Mouse (Mus musculus): ENCODE measurements around the gene Btbd2.

Gene Btbd2

GRCm38 (mm10) chr10:80686617-80687016 is 29.7 kb upstream of the Btbd2 start:
- no peak for DNase-seq

- no peak for DNase-seq
Measured at GRCm38 (mm10) chr10:80684984-80685383, 28.1 kb upstream of the Btbd2 start.

- no peak for DNase-seq
Measured at GRCm38 (mm10) chr10:80684214-80684613, 27.3 kb upstream of the Btbd2 start.

GRCm38 (mm10) chr10:80683647-80684046 is 26.8 kb upstream of the Btbd2 start:
- DNase-seq, result no peak

GRCm38 (mm10) chr10:80682003-80682402 is 25.1 kb upstream of the Btbd2 start:
- DNase-seq, result no peak

- DNase-seq, result peak; percentile 46
Measured at GRCm38 (mm10) chr10:80680260-80680696, 23.4 kb upstream of the Btbd2 start.

- peak; percentile 65 for DNase-seq
Measured at GRCm38 (mm10) chr10:80679556-80680259, 22.8 kb upstream of the Btbd2 start.

GRCm38 (mm10) chr10:80678601-80679377 is 21.9 kb upstream of the Btbd2 start:
- DNase-seq, result peak; percentile 49

GRCm38 (mm10) chr10:80677942-80678436 is 21.1 kb upstream of the Btbd2 start, which contains the start of gene Mknk2:
TSS of gene Mknk2 (minus strand) at chr10:80678112.
- peak; percentile 92 for DNase-seq

- DNase-seq, result peak; percentile 49
Measured at GRCm38 (mm10) chr10:80677128-80677875, 20.4 kb upstream of the Btbd2 start.

GRCm38 (mm10) chr10:80676198-80676928 is 19.5 kb upstream of the Btbd2 start:
- DNase-seq, result peak; percentile 100

- DNase-seq, result peak; percentile 78
Measured at GRCm38 (mm10) chr10:80675405-80676197, 18.7 kb upstream of the Btbd2 start.

GRCm38 (mm10) chr10:80674851-80675404 is 18.1 kb upstream of the Btbd2 start:
- peak; percentile 56 for DNase-seq

GRCm38 (mm10) chr10:80674161-80674711 is 17.4 kb upstream of the Btbd2 start:
- peak; percentile 78 for DNase-seq

GRCm38 (mm10) chr10:80673690-80674089 is 16.8 kb upstream of the Btbd2 start:
- DNase-seq, result no peak

GRCm38 (mm10) chr10:80671936-80672690 is 15.2 kb upstream of the Btbd2 start:
- DNase-seq, result peak; percentile 42

GRCm38 (mm10) chr10:80671251-80671650 is 14.4 kb upstream of the Btbd2 start:
- DNase-seq, result no peak

GRCm38 (mm10) chr10:80670531-80670930 is 13.7 kb upstream of the Btbd2 start:
- peak; percentile 58 for DNase-seq

GRCm38 (mm10) chr10:80669737-80670485 is 13.0 kb upstream of the Btbd2 start:
- peak; percentile 88 for DNase-seq
